Mouse (Mus musculus) heart, adult 11 months (tissue): ENCODE measurements around the gene Acin1.

Experiments
- DNase-seq: peaks from one replicate; pipeline ENCODE4 v3.0.0; 2022

Acin1 gene

DNA sequence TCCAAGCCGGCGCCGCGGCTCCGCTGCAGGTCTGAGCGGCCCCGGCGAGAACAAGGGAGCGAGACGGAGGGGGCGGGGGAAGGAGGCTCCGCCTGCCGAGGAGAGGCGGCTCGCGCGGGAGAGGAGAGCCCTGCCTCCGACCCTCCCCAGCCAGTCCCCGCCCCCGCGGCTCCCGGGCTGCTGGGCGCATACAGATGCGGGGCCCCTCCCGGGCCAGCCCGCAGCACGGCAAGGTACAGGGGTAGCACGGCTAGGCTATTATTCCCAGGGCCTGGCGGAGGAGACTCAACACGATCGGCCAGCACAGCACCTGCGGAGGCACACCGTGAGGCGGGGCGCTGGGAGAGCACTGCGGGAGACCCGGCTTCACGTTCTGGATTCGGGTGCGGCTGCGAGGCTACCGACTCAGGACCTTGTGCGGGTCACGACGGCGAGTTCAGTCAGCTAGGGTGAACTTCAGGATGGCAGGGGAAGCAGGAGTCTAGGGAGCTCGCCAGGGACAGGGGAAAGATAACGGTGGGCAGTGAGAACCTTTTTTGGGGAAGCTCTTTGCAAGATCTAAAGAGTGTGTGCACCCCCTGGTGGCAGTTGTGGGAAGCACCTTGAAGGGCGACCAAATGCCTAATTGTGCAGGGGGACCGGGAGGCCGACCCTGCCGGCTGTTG lies 45.3 kb downstream of the Acin1 start, which contains the start of gene Cdh24:
TSS of gene Cdh24 (minus strand) at position 60 of the 665 bp plus-strand sequence.
- peak; percentile 99 for DNase-seq

DNA sequence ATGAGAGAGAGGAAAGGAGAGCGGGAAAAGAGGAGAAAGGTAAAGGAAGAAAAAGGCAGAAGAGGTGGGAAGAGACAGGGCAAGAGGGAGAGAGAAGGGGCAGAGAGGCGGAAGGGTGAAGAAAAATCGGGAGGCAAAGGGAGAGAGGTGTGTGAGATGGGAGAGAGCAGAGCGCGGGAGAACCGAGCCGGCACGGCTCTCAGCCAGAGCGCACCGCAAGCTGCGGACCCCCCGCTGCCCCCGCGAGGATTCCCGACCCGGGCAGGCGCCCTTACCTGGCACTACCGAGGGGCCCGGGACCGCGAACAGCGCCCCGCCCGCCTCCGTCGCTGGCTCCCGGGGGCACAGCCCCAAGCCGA lies 45.8 kb downstream of the Acin1 start, which contains the start of gene Gm17606:
TSS of gene Gm17606 (plus strand) at position 7 of the 359 bp plus-strand sequence.
- peak; percentile 83 for DNase-seq

DNA sequence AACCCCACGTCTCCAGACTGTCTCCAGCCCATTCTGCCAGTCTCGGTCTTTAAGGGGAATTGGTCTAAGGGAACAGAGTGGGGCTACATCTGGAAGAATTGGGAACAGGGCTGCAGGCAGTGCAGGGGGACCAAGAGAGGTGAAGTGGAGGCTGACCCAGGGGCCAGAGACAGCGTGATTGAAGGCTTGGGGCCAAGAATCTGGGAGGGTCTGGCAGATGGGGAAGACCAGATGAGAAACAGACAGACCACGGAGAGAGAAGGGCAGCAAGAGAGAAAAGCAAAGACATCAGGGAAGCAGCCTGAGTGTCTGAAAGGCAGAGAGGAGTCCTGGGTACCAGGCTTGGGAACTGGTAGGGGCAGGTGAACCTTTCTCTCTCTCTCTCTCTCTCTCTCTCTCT lies 46.6 kb downstream of the Acin1 start:
- no peak for DNase-seq

DNA sequence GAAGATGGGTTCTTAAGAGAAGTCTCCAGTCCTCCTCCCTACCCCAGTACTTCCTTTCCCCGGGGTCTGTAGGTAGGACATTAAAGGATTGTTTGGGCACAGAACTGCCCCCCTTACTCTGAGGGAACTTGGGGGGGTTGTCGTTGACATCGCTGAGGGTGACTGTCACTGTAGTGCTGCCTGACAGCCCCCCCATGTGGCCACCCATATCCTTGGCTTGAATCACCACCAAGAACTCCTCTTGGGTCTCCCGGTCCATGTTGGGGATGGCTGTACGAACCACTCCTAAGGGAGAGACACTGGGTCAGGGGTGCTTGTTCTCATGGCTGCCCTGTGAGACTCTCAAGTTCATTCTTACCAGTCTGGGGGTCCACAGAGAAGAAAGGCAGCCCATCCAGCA lies 48.5 kb downstream of the Acin1 start:
- no peak for DNase-seq

DNA sequence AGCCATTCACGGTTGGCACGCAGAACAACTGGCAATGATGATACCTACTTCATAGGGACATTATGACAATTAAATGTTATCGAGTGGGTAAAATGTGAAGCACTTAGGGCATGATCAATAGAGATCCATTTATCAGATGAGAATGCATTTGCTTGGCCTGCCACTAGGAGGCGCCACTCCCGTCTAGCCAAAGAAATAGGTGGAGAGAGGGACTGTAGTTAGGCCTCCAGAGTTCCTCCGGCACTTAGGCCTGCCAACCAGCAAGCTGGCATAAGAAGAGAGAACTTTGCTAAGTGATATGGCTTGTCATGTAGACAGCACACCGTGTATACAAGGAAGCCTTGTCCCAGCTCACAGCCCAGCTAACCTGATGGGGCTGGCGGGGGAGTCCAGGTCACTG lies 49.8 kb downstream of the Acin1 start:
- DNase-seq = no peak

DNA sequence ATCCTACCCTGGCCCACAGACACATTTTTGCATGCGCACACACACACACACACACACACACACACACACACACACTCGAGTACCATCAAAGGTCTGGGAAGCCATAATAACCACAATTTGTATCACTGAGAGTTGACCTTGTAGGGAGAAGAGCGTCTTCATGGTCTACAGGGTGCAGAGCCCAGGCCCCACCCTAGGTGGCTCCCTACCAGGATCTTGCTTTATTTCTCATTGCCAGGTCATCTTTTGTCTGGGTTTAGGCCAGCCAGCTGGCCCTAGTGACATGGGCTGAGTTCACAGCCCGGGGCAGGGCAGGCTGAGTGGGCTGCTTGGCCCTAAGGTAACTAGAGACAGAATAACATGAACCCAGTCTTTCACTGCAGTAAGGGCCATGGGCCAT lies 52.5 kb downstream of the Acin1 start:
- DNase-seq = no peak

DNA sequence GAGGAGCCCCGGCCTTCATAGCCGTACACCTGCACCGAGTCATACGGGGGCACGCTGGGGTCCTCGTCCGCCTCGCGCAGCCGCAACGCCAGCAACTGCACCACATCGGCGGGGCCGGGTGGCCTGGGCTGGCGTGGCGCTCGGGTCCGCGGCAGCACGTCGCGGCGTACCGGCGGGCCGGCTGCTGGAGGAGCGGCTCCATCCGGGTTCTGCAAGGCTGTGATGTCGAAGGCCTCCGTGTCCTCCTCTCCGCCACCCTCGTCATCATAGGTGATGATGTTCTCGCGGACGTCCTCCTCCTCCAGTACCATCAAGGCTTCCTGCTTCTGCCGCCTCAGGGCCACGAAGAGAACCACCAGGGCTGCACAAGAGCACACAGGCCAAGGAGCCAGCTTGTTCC lies 54.5 kb downstream of the Acin1 start:
- no peak for DNase-seq

DNA sequence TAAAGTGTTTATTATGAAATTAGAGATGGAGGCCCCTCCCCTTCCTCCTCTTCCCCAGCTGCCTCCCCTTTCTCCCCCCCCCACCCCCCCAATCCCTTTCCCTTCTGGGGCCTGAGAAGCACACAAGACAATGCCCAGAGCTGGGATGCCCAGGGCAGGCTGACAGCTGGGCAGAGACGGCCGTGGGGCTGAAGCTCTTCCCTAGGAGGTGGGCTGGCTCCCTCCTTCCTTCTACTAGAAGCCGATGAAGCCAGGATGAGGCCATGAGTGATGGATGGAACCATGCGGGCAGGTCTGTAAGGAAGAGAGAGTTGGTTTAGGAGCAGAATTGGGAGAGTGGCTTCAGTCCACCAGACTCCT lies 55.5 kb downstream of the Acin1 start:
- no peak for DNase-seq

DNA sequence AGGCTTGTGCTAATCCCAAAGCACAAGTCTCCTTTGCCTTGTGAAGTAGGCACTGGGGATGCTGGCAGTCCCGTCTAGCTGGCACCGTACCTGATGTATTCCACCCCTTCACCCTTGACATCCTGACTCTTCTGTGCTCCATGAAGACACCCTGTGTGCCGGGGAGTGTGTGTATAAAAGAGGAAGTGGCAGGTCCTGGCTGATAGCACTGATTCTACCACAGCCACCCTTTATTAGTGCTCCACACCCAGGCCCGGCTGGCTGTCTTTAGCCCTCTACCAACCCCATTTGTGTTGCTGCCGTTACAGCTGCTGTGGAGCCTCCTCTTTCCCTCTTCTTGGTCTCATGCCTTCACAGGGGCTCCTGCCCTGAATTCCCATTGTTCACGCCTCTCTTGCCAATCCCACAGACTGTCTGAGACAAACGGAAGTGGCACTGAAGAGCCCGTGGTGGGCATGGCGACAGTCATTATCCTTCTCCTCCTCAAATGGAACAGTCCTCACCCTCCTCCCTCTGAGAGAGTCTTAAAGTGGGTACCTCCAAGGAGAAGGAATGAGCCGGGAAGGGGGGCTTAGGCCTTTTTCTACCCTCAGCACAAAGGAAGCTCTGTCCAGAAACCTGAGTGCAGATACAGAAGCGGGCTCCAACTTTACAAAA lies 56.0 kb downstream of the Acin1 start:
- no peak for DNase-seq

DNA sequence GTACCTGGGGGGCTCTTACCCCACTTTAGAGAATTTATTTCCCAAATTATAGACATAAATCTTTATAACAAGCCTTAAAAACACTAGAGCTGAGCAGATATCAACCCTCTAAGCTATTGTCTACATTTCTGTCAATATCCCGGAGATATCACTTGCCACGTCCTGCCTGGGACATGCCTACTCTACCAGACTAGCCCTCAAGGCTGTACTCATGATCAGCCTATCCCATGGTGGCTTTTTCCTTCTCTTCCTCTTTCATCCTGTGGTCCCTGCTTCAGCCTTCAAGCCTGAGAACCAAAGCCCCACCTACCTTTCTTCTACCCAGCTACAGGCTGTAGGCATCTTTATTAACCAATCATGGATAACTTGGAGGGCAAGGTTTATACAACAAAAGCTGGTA lies 56.9 kb downstream of the Acin1 start:
- no peak for DNase-seq

DNA sequence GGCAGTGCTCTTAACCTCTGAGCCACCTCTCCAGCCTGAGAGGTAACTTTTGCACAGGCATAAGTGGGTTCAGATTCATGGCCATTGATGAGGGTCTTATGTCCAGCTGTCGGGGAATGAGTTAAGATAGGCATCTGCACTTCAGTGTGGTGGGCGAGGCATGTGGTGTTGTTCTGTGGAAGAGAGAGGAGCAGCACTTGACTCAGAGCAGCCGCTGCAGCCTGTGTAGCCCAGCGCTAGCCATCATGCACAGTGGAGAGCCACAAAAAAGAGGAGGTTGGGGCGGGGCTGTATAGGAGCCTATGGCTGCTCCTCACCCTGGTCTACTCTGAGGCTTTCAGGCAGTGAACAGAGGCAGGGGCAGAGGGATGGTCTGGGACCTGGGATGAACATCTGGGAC lies 58.6 kb downstream of the Acin1 start:
- no peak for DNase-seq

DNA sequence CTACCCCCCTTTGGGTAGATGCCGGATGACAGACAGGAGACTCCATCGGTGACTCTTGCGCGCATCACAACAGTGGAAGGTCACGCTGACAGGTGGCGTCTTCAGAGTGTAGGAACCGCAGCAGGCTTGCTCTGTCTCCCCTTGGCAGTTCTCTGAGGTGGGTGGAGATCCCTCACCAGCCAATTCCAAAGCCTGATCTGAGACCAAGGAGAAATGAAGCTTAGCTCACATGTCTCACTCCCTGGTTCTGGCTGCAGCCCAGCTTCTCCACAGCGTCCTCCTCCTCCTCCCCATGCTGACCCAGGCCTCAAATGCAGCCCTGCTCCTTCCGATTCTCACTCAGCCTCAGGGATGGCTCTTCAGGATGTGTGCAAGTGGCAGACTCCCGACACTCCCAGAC lies 61.8 kb downstream of the Acin1 start:
- DNase-seq = no peak

DNA sequence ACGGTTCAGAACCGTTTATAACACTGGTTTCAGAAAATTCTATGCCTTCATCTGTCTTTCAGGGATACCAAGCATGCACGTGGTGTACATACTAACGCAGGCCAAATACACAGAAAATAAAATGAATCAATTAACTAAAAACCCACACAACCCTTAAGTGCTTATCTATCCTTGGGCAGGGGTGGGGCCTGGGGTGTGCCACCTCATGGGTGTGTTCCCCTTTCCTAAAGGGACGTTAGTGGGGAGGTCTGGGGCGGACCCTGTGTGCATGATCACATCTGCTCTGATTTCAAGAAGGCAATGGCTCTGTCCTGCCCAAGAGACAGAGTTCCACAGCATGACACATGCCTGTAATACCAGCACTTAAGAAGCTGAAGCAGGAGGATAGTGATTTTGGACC lies 63.4 kb downstream of the Acin1 start:
- DNase-seq = no peak

DNA sequence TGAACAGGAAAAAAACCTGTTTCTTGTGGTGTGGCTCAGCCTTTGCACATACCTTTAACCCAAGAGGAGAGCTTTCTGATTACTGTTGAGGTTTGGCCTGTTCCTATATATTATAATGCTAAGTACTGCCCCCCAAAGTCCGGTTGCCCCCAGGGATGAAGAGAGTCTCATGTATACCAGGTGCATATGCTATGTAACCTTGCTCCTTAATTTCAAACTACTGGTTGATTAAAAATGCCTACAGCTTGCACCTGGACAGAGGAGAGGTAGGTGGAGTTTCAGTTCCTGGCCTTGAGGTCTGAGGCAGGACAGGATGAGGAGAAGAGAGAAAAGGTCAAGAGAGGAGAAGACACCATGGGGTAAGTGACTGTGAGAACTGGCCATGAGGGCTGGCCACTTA lies 65.6 kb downstream of the Acin1 start, which contains the start of gene Psmb11:
TSS of gene Psmb11 (plus strand) at position 301 of the 400 bp plus-strand sequence.
- DNase-seq = no peak

DNA sequence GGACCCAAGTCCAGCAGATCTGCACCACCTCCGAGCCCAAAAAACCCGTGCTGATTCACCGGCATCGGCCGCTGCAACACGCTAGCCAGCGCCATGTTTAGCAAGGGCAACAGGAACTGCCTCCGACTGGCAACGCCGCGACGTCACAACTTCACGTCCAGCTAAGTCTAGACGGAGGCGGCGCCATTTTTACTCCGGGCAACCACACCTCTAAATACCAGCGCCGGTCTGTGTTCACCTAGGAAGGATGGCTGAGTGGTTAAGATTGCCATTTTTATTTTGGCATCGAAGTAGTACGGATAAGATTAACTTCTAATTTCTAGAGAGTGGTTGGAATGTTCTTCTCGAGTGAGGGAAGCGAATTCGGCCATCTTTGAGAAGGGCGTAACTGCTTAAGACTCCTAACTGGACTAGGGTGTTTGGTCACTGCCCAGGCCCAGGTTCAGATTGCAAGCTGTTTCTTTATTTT lies 68.8 kb downstream of the Acin1 start, which contains the start of gene Psmb5:
TSS of gene Psmb5 (minus strand) at position 126 of the 469 bp plus-strand sequence.
- peak; percentile 99 for DNase-seq

DNA sequence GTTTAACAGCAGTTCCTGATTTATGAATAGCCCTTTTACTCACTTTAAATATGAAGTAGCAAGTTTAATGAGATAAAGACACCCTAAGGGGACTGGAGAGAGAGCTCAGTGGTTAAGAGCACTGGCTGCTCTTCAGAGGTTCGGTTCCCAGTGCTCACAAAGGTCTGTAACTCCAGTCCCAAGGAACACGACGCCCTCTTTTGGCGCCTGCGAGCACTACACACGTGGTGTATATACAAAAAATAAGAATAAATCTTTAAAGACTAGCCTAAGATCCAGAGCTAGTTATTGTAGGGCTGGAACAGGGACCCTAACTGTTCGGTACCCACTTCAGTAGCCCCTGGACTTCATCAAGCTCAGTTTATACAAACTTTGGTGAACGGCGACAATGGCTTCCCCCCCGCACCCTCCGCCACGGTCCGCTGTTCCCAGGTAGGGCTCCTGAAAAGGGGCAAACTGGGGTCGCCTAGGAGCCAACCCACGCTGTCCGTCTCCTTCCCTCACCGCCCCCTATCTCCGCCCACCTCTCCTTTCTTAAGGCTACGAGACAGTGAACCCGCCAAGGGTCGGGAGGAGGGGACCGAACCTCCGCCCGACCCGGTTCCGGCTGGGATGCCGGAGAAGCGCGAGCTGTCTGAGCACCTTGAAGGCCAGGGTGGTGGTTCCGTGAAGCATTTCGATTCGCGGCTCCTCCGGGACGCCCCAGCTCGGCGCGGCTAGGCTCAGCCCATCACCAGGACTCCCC lies 69.4 kb downstream of the Acin1 start:
- DNase-seq = no peak

DNA sequence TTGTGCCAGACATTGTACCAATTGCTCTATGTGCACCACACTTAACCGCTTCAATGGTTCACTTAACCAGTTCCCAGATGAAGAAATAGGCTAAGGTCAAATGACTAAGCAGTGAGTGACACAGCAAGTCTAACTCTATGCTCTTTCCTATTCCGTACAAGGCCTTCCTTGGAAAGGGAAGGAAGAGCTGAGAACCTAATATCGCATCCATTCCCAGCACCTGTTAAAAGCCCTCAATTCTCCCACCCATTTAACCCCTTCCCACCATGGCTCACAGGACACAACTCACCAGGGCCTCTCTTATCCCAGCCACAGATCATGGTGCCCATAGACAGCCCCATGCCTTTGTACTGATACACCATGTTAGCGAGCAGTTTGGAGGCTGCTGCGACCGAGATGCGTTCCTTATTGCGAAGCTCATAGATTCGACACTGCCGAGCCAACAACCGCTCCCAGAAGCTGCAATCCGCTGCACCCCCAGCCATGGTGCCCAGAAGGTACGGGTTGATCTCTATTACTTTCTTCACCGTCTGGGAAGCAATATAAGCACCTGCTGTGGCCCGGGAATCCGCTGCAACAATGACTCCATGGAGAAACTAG lies 70.4 kb downstream of the Acin1 start:
- DNase-seq = peak; percentile 91

DNA sequence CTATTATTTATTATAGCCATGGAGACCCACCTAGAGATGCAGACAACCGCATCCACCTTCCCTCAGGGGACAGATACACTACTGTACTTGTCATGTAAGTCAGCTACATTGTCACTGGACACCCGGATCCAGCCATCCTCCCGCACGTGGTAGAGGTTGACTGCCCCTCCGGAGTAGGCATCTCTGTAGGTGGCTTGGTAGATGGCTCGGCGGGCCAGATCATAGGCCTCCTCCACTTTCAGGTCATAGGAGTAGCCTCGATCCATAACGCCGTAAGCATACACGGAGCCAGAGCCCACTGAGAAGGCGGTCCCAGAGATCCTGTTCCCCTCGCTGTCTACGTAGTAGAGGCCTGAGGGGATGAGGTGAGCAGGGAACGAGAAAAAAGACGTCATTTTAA lies 72.6 kb downstream of the Acin1 start:
- peak; percentile 90 for DNase-seq

DNA sequence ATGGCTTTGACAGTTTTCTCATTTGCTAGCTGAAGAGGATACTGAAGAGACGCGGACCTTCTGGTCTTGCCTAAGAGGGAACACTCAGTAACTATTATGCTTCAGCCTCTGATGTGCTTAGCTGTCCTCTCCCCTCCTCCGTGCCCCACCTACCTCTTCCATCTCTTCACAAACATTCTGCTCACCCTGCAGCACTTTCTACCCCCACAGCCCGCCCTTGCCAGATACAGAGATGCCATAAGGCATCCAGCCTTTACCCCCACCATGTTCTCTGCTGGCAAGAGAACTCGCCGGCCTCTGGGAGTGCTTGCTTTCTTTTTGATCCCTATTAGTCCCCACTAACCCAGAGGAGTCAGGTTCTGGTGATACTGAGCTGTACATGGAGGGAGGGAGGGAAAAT lies 76.1 kb downstream of the Acin1 start:
- no peak for DNase-seq

DNA sequence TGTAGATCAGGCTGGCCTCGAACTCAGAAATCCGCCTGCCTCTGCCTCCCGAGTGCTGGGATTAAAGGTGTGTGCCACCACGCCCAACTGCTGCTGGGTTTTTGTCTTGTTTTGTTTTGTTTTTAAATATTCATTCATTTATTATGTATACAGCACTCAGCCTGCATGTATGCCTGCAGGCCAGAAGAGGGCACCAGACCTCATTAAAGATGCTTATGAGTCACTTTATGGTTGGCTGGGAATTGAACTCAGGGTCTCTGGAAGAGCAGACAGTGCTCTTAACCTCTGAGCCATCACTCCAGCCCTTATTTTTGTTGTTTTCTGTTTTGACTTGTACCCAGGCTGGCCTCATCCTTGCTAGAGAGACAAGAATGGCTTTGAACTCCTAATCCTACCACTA lies 76.8 kb downstream of the Acin1 start:
- DNase-seq = no peak

DNA sequence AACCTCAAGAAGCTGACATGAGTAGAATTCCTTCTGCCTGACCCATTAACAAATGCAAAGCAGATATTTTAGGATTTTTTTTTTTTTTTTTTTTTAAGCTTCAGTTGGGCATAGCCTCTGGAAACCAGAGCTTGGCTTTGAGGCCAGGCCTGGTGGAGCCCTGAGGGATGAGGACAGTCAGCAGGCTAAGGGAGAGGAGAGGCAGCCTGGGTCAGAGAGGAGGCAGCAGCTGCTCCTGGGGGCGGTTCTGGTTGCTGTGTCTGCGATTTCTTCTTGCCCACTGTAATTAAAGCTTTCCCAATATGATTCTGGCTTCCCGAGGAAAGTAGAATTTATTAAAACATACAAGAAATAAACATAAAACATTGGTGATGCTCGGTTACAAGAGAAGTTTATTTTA lies 77.5 kb downstream of the Acin1 start:
- no peak for DNase-seq

DNA sequence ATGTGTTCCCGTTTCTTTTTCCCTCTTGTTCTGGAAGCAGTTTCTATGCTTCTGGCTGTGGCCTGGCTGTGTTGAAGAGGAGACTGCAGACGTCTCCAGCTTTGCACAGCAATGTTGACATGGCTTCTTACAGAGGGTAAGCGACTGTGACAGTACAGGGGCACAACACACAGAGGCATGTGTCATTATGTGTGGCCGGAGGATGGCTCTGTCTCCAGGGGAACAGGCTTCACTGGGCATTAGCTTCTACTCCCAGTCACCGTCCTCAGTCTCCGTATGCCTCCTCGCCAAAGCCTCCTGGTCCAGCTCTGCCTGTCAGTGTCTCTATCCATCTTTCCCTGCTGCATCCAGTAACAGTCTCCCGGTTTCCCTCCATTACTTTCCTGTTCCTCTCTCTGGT lies 79.5 kb downstream of the Acin1 start:
- DNase-seq = no peak

DNA sequence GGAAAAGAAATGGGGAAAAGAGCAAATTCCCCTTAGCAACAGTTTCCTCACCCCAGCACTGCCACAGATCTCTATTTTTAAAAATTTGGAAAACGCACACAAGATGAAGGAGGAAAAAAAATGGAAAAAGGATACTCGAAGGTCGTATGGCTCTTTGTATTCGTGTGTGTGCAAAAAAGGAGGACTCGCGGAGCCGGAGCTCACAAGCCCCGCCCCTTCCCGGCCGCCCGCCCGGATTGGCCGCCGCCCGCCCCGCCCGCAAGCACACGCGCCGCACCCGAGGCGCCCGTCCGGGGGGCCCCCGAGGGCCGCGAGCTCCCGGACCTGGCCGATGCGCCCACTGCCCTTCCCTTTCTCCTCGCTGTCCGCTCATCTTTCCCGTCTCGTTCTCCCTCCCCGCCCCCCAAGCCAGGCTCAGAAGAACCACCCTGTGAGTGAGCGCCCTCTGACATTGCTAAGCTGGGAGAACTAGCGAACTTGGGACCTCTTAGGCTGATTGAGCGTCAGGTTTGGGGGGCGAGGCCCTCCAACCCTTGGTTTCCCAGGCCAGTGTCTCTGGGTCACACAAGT lies 80.9 kb downstream of the Acin1 start, which contains the start of gene 4931414P19Rik:
TSS of gene 4931414P19Rik (minus strand) at position 242 of the 570 bp plus-strand sequence.
- DNase-seq = peak; percentile 98
